Mouse (Mus musculus): ENCODE data around the gene Plekhs1. TPM values are rescaled to one million over a fixed set of nuclear protein-coding genes. Genes with fewer than 3 reads are reported as not detected.
"Not testable (repeated sequence)": the region's sequence is repeated elsewhere in the genome, so short reads cannot be mapped to it uniquely, and the experiment has no call there.

Gene Plekhs1
- polyA plus RNA-seq, 1 experiment from 2014 or later: 0.18 TPM

- WGBS: no CpG with 5 or more reads among the region's 7 CpGs
- ATAC-seq (ENCODE audit: low FRiP score, low TSS enrichment): not testable (repeated sequence)
Measured at GRCm38 (mm10) chr19:56519408-56519807, 58.0 kb downstream of the Plekhs1 start.

GRCm38 (mm10) chr19:56530529-56530928 is 69.1 kb downstream of the Plekhs1 start:
- not testable (repeated sequence) for ATAC-seq (ENCODE audit: low FRiP score, low TSS enrichment); H3K4me1 ChIP-seq (ENCODE audit: control insufficient read depth, insufficient read depth, low read length); H3K27ac ChIP-seq (replicated peaks; ENCODE audit: low read depth, low read length); H3K36me3 ChIP-seq (ENCODE audit: control insufficient read depth, insufficient read depth, low read length); H3K9ac ChIP-seq (replicated peaks; ENCODE audit: low read length); H3K4me3 ChIP-seq (replicated peaks; ENCODE audit: low read depth, low read length); H3K27me3 ChIP-seq (ENCODE audit: control insufficient read depth, insufficient read depth, low read length); H3K4me2 ChIP-seq (ENCODE audit: low read length); H3K9me3 ChIP-seq (ENCODE audit: control insufficient read depth, low read length); DNase-seq
- no CpG with 5 or more reads among the region's 11 CpGs for WGBS

More at GRCm38 (mm10) chr19:56519408-56519807, 58.0 kb downstream of the Plekhs1 start:
- DNase-seq; H3K9ac ChIP-seq (replicated peaks; ENCODE audit: low read length); H3K9me3 ChIP-seq (ENCODE audit: control insufficient read depth, low read length); H3K36me3 ChIP-seq (ENCODE audit: control insufficient read depth, insufficient read depth, low read length); H3K4me3 ChIP-seq (replicated peaks; ENCODE audit: low read depth, low read length); H3K27me3 ChIP-seq (ENCODE audit: control insufficient read depth, insufficient read depth, low read length); H3K4me1 ChIP-seq (ENCODE audit: control insufficient read depth, insufficient read depth, low read length); H3K27ac ChIP-seq (replicated peaks; ENCODE audit: low read depth, low read length); H3K4me2 ChIP-seq (ENCODE audit: low read length): not testable (repeated sequence)

DNA sequence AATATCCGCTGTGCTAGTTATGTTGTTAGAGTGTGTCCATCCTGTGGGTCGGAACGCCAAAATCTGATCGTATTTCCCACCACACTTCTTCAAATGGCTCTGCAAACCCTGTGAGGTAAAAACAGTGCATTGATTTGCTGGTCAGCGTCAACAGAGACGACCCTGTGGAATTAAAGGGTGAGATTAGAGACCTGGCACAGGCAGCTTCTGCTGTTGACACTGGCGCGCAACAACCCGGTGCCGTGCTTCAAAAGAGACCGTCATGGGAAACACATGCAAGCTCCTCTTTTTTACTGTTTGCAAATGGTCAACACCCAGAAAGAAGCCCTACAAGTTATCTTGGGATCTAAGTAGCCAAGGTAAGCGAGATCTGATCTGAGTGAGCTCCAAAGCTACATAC is 69.8 kb downstream of the Plekhs1 start:
- H3K9ac ChIP-seq (replicated peaks; ENCODE audit: low read length): no peak overlapping the region
- H3K4me1 ChIP-seq (ENCODE audit: control insufficient read depth, insufficient read depth, low read length): no peaks in the 10 kb centered on the region
- 92% methylated on average over 12 of the region's 12 CpGs for WGBS
- H3K27ac ChIP-seq (replicated peaks; ENCODE audit: low read depth, low read length): no peak overlapping the region
- no peak overlapping the region for H3K4me2 ChIP-seq (ENCODE audit: low read length)
- DNase-seq (no peak), ATAC-seq (ENCODE audit: low FRiP score, low TSS enrichment) (no peak)
- H3K9me3 ChIP-seq (ENCODE audit: control insufficient read depth, low read length): no peaks in the 10 kb centered on the region
- no peaks in the 10 kb centered on the region for H3K27me3 ChIP-seq (ENCODE audit: control insufficient read depth, insufficient read depth, low read length)
- H3K4me3 ChIP-seq (replicated peaks; ENCODE audit: low read depth, low read length): no peak overlapping the region
- H3K36me3 ChIP-seq (ENCODE audit: control insufficient read depth, insufficient read depth, low read length): peaks cover 5% of the 10 kb centered on the region

- no peaks in the 10 kb centered on the region for H3K4me1 ChIP-seq (ENCODE audit: control insufficient read depth, insufficient read depth, low read length)
- peaks cover 8% of the 10 kb centered on the region for H3K36me3 ChIP-seq (ENCODE audit: control insufficient read depth, insufficient read depth, low read length)
- H3K9me3 ChIP-seq (ENCODE audit: control insufficient read depth, low read length): no peaks in the 10 kb centered on the region
- no peak overlapping the region for H3K4me3 ChIP-seq (replicated peaks; ENCODE audit: low read depth, low read length)
- H3K27me3 ChIP-seq (ENCODE audit: control insufficient read depth, insufficient read depth, low read length): no peaks in the 10 kb centered on the region
- no peak overlapping the region for H3K9ac ChIP-seq (replicated peaks; ENCODE audit: low read length)
- ATAC-seq (ENCODE audit: low FRiP score, low TSS enrichment): no peak
- no peak overlapping the region for H3K4me2 ChIP-seq (ENCODE audit: low read length)
- no peak overlapping the region for H3K27ac ChIP-seq (replicated peaks; ENCODE audit: low read depth, low read length)
- no peak for DNase-seq
- 94% methylated on average over 14 of the region's 14 CpGs for WGBS
Measured at GRCm38 (mm10) chr19:56533291-56534071, 72.0 kb downstream of the Plekhs1 start.

- no peak overlapping the region for H3K27ac ChIP-seq (replicated peaks; ENCODE audit: low read depth, low read length)
- H3K36me3 ChIP-seq (ENCODE audit: control insufficient read depth, insufficient read depth, low read length): peaks cover 8% of the 10 kb centered on the region
- H3K4me3 ChIP-seq (replicated peaks; ENCODE audit: low read depth, low read length): no peak overlapping the region
- ATAC-seq (ENCODE audit: low FRiP score, low TSS enrichment) (no peak), DNase-seq (no peak)
- WGBS: 73% methylated on average over 3 of the region's 3 CpGs
- H3K27me3 ChIP-seq (ENCODE audit: control insufficient read depth, insufficient read depth, low read length): no peaks in the 10 kb centered on the region
- no peak overlapping the region for H3K9ac ChIP-seq (replicated peaks; ENCODE audit: low read length)
- no peaks in the 10 kb centered on the region for H3K4me1 ChIP-seq (ENCODE audit: control insufficient read depth, insufficient read depth, low read length)
- no peak overlapping the region for H3K4me2 ChIP-seq (ENCODE audit: low read length)
- no peaks in the 10 kb centered on the region for H3K9me3 ChIP-seq (ENCODE audit: control insufficient read depth, low read length)
Measured at GRCm38 (mm10) chr19:56534337-56534736, 72.9 kb downstream of the Plekhs1 start.

- ATAC-seq (ENCODE audit: low FRiP score, low TSS enrichment): no peak
- no peaks in the 10 kb centered on the region for H3K27me3 ChIP-seq (ENCODE audit: control insufficient read depth, insufficient read depth, low read length)
- H3K27ac ChIP-seq (replicated peaks; ENCODE audit: low read depth, low read length): no peak overlapping the region
- H3K9me3 ChIP-seq (ENCODE audit: control insufficient read depth, low read length): no peaks in the 10 kb centered on the region
- no peak overlapping the region for H3K4me2 ChIP-seq (ENCODE audit: low read length)
- H3K9ac ChIP-seq (replicated peaks; ENCODE audit: low read length): no peak overlapping the region
- WGBS: 73% methylated on average over 9 of the region's 9 CpGs
- H3K36me3 ChIP-seq (ENCODE audit: control insufficient read depth, insufficient read depth, low read length): peaks cover 8% of the 10 kb centered on the region
- H3K4me3 ChIP-seq (replicated peaks; ENCODE audit: low read depth, low read length): no peak overlapping the region
- DNase-seq: no peak
- no peaks in the 10 kb centered on the region for H3K4me1 ChIP-seq (ENCODE audit: control insufficient read depth, insufficient read depth, low read length)
Measured at GRCm38 (mm10) chr19:56535064-56535463, 73.6 kb downstream of the Plekhs1 start.

DNA sequence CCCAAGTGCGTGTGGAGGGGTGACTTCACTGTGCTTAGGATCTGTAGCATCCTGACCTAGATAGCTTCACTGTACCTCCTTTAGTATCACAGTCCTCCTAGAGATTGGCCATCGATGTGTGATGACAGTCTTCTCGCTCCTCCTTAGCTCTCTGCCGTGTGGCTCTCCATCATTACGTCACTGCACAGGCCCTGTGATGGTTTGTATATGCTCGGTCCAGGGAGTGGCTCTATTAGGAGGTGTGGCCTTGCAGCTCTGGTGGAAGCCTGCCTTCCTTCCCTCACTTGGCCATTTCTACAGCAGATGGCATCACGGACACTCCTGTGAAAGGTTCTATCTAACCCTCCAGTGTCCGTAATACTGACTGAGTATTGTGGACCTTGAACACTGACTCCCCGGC is 74.3 kb downstream of the Plekhs1 start:
- ATAC-seq (ENCODE audit: low FRiP score, low TSS enrichment) (no peak), DNase-seq (no peak)
- no peak overlapping the region for H3K4me2 ChIP-seq (ENCODE audit: low read length)
- H3K9me3 ChIP-seq (ENCODE audit: control insufficient read depth, low read length): no peaks in the 10 kb centered on the region
- no peak overlapping the region for H3K9ac ChIP-seq (replicated peaks; ENCODE audit: low read length)
- no peak overlapping the region for H3K27ac ChIP-seq (replicated peaks; ENCODE audit: low read depth, low read length)
- peaks cover 10% of the 10 kb centered on the region for H3K36me3 ChIP-seq (ENCODE audit: control insufficient read depth, insufficient read depth, low read length)
- H3K27me3 ChIP-seq (ENCODE audit: control insufficient read depth, insufficient read depth, low read length): no peaks in the 10 kb centered on the region
- 94% methylated on average over 9 of the region's 9 CpGs for WGBS
- no peaks in the 10 kb centered on the region for H3K4me1 ChIP-seq (ENCODE audit: control insufficient read depth, insufficient read depth, low read length)
- H3K4me3 ChIP-seq (replicated peaks; ENCODE audit: low read depth, low read length): no peak overlapping the region

Other genes starting within 250 kb of the Plekhs1 start
- gene Habp2, start 174.5 kb upstream of the Plekhs1 start, polyA plus RNA-seq (2014; fragmentation: Nextera tagmentation; extraction: Ambion mirVana): not detected in 2 replicates
- gene Nrap, start 71.6 kb upstream of the Plekhs1 start, polyA plus RNA-seq (2014; fragmentation: Nextera tagmentation; extraction: Ambion mirVana): 0.23 and 0.37 TPM in 2 replicates
- 17.2 and 19.3 TPM in 2 replicates for gene Casp7, start 64.5 kb upstream of the Plekhs1 start, polyA plus RNA-seq (2014; fragmentation: Nextera tagmentation; extraction: Ambion mirVana)
- 10.9 and 12.5 TPM in 2 replicates for gene Dclre1a, start 86.6 kb downstream of the Plekhs1 start, polyA plus RNA-seq (2014; fragmentation: Nextera tagmentation; extraction: Ambion mirVana)
- gene Nhlrc2, start 86.6 kb downstream of the Plekhs1 start, polyA plus RNA-seq (2014; fragmentation: Nextera tagmentation; extraction: Ambion mirVana): 9.4 and 11.5 TPM in 2 replicates